Mouse (Mus musculus): ENCODE data around the gene Psmc3. TPM values are rescaled to one million over a fixed set of nuclear protein-coding genes. Genes with fewer than 3 reads are reported as not detected.
"Not testable (repeated sequence)": the region's sequence is repeated elsewhere in the genome, so short reads cannot be mapped to it uniquely, and the experiment has no call there.

Gene Psmc3
- total RNA-seq, 2 experiments from 2014 or later: 159 to 282 TPM

DNA sequence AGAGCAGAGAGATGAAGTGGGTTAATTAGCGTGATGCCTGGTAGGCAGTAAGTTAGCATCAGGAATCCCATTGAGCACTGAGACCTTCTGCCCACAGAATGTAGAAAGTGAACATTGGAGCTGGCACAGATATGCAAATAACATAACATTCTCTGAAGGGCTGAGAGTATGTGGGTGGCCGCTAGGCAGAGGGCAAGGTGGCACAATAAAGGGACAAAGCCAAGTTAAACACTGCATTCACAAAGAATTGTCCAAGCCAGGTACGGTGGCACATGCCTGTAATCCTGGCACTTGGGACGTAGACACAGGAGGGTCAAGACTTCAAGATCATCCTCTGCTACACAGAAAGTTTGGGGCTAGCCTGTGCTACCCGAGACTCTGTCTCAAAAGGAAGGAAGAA lies 55.4 kb downstream of the Psmc3 start:
- ATAC-seq (replicated peaks; ENCODE audit: poor library complexity, severe bottlenecking): no peak

DNA sequence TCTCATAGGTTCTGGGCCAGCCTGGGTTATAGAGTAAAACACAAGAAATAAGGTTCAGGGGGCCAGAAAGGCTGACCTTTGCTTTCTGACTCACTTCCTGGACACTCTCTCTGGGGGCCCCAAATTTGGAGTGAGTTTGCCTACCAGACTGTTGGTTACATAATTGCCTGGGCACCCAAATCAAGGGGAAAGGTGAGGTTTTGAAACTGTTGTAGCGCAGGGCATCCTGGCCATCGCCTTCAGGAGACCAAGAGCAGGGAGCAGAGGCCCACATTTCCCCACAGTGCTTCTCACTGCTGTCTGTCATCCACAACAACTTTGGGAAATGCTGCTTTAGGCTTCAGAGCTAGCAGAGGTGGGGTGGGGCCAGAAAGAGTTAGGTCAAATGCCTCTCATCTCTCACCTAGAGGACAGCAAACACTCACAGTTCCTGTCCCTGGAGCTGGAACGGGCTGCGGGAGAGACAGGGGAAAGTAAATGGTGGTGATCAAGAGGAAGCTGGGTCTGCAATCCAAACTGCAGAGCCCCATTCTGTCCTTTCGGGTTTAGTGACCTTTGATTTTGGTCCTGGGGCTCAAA lies 56.1 kb downstream of the Psmc3 start:
- no peak for ATAC-seq (replicated peaks; ENCODE audit: poor library complexity, severe bottlenecking)

DNA sequence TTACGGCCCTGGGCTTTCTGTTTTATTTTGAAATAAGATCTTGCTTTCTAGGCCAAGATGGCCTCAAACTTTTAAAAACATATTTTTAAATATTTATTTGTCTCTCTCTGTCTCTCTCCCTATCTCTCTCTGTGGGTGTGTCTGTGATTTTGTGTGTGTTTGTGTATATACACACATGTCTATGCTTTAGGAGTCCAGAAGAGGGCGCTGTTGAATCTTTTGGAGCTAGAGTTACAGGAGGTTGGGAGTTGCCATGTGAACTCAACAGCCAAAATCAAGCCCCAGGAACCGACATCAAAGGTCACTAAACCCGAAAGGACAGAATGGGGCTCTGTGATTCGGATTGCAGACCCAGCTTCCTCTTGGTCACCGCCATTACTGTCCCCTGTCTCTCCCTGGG lies 56.6 kb downstream of the Psmc3 start:
- ATAC-seq (replicated peaks; ENCODE audit: poor library complexity, severe bottlenecking): no peak

DNA sequence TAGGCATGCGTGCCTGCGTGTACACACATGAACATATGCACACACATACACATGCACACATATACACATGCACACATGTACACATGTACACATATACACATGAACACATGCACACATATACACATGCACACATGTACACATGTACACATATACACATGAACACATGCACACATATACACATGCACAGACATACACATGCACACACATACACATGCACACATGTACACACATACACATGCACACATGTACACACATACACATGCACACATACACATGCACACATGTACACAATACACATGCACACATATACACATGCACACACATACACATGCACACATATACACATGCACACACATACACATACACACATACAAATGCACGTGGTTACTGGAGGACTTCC lies 58.0 kb downstream of the Psmc3 start:
- ATAC-seq (replicated peaks; ENCODE audit: poor library complexity, severe bottlenecking): not testable (repeated sequence)

DNA sequence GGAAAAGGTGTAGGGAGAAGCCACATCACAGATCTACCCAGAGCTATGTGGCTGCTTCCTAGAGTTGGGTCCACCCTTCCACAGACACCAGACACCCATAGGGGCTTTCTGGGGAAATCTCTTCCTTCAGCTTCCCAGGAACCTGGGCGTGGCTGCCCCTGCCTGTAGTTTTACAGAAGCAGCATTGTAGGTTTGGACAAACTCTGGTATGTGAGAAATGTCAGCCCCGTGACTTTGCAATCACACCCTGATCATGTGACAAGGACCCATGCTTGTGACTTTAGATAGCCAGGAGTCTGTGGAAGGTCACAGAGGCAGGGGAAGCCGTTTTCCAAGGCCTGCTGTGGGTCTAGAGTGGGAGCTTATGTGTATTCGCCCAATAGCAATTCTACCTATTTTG lies 58.7 kb downstream of the Psmc3 start:
- ATAC-seq (replicated peaks; ENCODE audit: poor library complexity, severe bottlenecking): no peak

DNA sequence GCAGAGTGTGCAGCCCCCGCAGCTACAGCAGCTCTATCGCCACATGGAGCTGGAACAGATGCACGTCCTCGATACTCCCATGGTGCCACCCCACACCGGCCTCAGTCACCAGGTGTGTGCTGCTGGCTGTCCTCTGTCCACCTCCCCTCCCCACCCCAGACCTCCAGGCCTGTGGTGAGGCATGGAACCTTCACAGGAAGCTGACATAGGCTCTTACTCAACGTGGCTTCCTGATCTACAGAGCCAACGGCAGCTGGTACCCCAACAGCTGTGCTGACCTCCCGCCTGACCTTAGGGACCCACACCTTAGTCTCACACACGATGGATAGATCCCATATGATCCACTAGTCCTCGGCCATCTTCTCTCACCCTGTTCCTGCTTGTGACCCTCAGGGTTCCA lies 59.5 kb downstream of the Psmc3 start:
- peak; percentile 73 for ATAC-seq (replicated peaks; ENCODE audit: poor library complexity, severe bottlenecking)

DNA sequence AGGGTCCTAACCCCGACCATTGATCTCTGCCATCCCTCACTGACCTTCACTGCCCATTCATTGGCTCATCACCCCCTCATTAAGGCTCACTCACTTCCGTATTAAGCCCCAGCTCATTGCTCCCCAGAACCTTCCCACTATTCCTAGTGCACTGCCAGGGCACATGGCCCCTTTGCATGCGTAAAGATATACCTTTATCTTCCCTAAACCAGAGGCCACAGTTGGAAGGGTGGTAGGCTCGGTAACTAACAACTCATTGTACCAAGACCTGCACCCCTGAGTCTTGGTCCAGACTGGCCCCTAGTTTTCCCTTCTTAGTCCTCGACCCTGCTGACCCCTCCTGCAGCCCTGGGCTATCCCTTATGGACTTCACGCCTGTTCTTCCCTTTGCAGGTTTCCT lies 60.0 kb downstream of the Psmc3 start:
- ATAC-seq (replicated peaks; ENCODE audit: poor library complexity, severe bottlenecking): no peak

DNA sequence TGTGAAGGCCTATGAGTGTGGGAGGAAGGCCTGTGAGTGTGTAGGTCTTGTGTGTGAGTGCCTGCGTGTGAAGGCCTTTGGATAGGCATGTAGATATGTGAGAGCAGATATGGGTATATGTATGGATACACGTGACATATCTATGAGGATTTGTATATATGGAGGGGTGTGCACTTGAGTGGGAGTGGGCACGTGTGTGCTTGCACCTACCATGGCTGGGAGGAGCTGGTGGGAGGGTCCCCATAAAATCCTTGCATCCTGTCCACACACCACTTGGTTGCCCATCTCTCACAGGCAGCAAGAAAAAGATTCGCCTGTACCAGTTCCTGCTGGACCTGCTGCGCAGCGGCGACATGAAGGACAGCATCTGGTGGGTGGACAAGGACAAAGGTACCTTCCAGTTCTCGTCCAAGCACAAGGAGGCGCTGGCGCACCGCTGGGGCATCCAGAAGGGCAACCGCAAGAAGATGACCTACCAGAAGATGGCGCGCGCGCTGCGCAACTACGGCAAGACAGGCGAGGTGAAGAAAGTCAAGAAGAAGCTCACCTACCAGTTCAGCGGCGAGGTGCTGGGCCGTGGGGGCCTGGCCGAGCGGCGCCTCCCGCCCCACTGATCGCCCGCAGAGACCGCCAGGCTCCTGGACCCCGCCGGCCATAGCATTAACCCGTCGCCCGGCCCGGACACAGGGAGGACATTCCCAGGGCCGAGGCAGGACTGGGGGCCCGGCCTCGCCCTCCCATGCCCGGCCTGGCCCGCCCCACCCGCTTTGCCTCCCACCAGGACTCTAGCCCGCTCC lies 61.2 kb downstream of the Psmc3 start:
- peak; percentile 23; the same call in 1 of the 2 replicates for ATAC-seq (replicated peaks; ENCODE audit: poor library complexity, severe bottlenecking)

DNA sequence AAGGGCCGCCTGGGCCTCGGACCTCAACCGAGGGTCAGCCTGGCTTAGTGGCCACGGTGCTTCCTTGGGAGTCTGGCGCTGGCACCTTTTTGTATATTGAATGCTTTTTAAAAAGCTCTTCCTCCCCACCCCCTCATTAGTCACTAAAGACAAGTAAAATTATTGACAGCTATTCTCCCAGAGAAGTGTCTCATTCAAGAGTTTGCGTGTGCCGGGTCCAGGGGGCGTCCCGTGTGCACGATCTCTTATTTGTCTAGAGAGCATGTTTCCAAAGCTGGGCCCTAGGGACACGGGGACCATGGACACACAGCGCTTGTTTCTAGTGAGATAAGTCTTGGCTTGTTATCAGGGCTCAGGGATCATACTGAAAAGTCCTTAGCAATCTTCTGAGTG lies 61.8 kb downstream of the Psmc3 start:
- ATAC-seq (replicated peaks; ENCODE audit: poor library complexity, severe bottlenecking): no peak

Other genes starting within 250 kb of the Psmc3 start
- 152 and 169 TPM in 2 replicates for gene Mtch2, start 206.9 kb upstream of the Psmc3 start, total RNA-seq (2014; fragmentation: Nextera tagmentation)
- gene Mtch2, start 206.9 kb upstream of the Psmc3 start, total RNA-seq (2017): 206 and 241 TPM in 2 replicates
- gene C1qtnf4, start 168.1 kb upstream of the Psmc3 start, total RNA-seq (2014; fragmentation: Nextera tagmentation): not detected in 2 replicates
- not detected in 2 replicates for gene C1qtnf4, start 168.1 kb upstream of the Psmc3 start, total RNA-seq (2017)
- gene Kbtbd4, start 149.3 kb upstream of the Psmc3 start, total RNA-seq (2014; fragmentation: Nextera tagmentation): 14.4 and 16.4 TPM in 2 replicates
- gene Kbtbd4, start 149.3 kb upstream of the Psmc3 start, total RNA-seq (2017): 18.1 and 26.1 TPM in 2 replicates
- 159 TPM in 2 replicates for gene Ndufs3, start 149.2 kb upstream of the Psmc3 start, total RNA-seq (2014; fragmentation: Nextera tagmentation)
- gene Ndufs3, start 149.2 kb upstream of the Psmc3 start, total RNA-seq (2017): 93.2 and 128 TPM in 2 replicates
- gene Celf1, start 113.6 kb upstream of the Psmc3 start, total RNA-seq (2014; fragmentation: Nextera tagmentation): 42.2 and 46.0 TPM in 2 replicates
- gene Celf1, start 113.6 kb upstream of the Psmc3 start, total RNA-seq (2017): 25.2 and 26.5 TPM in 2 replicates
- gene Rapsn, start 18.4 kb upstream of the Psmc3 start, total RNA-seq (2014; fragmentation: Nextera tagmentation): 1.5 and 8.2 TPM in 2 replicates
- gene Rapsn, start 18.4 kb upstream of the Psmc3 start, total RNA-seq (2017): 0.39 TPM in 1 of 2 replicates, not detected in the other
- gene Slc39a13, start 16.4 kb downstream of the Psmc3 start, total RNA-seq (2014; fragmentation: Nextera tagmentation): 10.0 and 35.1 TPM in 2 replicates
- 4.8 and 9.4 TPM in 2 replicates for gene Slc39a13, start 16.4 kb downstream of the Psmc3 start, total RNA-seq (2017)
- gene Spi1, start 28.4 kb downstream of the Psmc3 start, total RNA-seq (2014; fragmentation: Nextera tagmentation): 208 and 244 TPM in 2 replicates
- gene Spi1, start 28.4 kb downstream of the Psmc3 start, total RNA-seq (2017): 114 and 139 TPM in 2 replicates
- 1.5 TPM in 1 of 2 replicates, not detected in the other for gene Mybpc3, start 64.1 kb downstream of the Psmc3 start, total RNA-seq (2014; fragmentation: Nextera tagmentation)
- gene Mybpc3, start 64.1 kb downstream of the Psmc3 start, total RNA-seq (2017): 0.62 TPM in 1 of 2 replicates, not detected in the other
- gene Madd, start 129.8 kb downstream of the Psmc3 start, total RNA-seq (2014; fragmentation: Nextera tagmentation): 49.5 and 64.6 TPM in 2 replicates
- 21.3 and 26.5 TPM in 2 replicates for gene Madd, start 129.8 kb downstream of the Psmc3 start, total RNA-seq (2017)
- gene Nr1h3, start 148.8 kb downstream of the Psmc3 start, total RNA-seq (2014; fragmentation: Nextera tagmentation): 0.15 and 3.6 TPM in 2 replicates
- 0.15 and 1.1 TPM in 2 replicates for gene Nr1h3, start 148.8 kb downstream of the Psmc3 start, total RNA-seq (2017)
- gene Acp2, start 148.9 kb downstream of the Psmc3 start, total RNA-seq (2014; fragmentation: Nextera tagmentation): 21.8 and 22.6 TPM in 2 replicates
- 16.0 and 17.0 TPM in 2 replicates for gene Acp2, start 148.9 kb downstream of the Psmc3 start, total RNA-seq (2017)
- gene Ddb2, start 183.0 kb downstream of the Psmc3 start, total RNA-seq (2014; fragmentation: Nextera tagmentation): 18.4 and 22.8 TPM in 2 replicates
- 9.9 and 11.2 TPM in 2 replicates for gene Ddb2, start 183.0 kb downstream of the Psmc3 start, total RNA-seq (2017)
- gene Pacsin3, start 201.9 kb downstream of the Psmc3 start, total RNA-seq (2014; fragmentation: Nextera tagmentation): not detected in 2 replicates
- 1.5 TPM in 1 of 2 replicates, not detected in the other for gene Pacsin3, start 201.9 kb downstream of the Psmc3 start, total RNA-seq (2017)
- gene Arfgap2, start 211.0 kb downstream of the Psmc3 start, total RNA-seq (2014; fragmentation: Nextera tagmentation): 41.7 and 46.5 TPM in 2 replicates
- gene Arfgap2, start 211.0 kb downstream of the Psmc3 start, total RNA-seq (2017): 42.4 and 46.6 TPM in 2 replicates

All from granulocyte monocyte progenitor cell, adult 5-6 weeks (primary cell).